Mouse (Mus musculus): ENCODE measurements around the gene Osbpl6. TPM values are rescaled to one million over a fixed set of nuclear protein-coding genes. Genes with fewer than 3 reads are reported as not detected.

The Osbpl6 gene
- polyA plus RNA-seq (2012; rRNA removed) = 35.1 and 41.2 TPM in 2 replicates

GRCm38 (mm10) chr2:76406151-76406936 lies at the start of gene Osbpl6:
TSS of gene Osbpl6 (plus strand) at chr2:76406508.
- no peak for TF ChIP-seq POLR2A (IDR thresholded peaks at IDR 0.05; ENCODE audit: low read depth, low read length)
- TF ChIP-seq CTCF (conservative IDR thresholded peaks at IDR 0.05; ENCODE audit: insufficient read depth, insufficient read length, low read depth, low read length) = no peak
- peak; percentile 81 for DNase-seq
- Histone ChIP-seq H3K36me3 (ENCODE audit: control insufficient read depth, insufficient read depth, low read length) (no peaks in the 10 kb centered on the region), H3K27me3 (replicated peaks; ENCODE audit: control insufficient read depth, insufficient read depth, low read length) (no peaks in the 10 kb centered on the region; the same call in 1 of the 2 replicates), H3K4me3 (ENCODE audit: insufficient read depth, low read depth, low read length) (peak within 1 kb of the TSS; percentile 87), H3K27ac (ENCODE audit: insufficient read depth, low read depth, low read length) (peak within 1 kb of the TSS; percentile 68), H3K4me1 (ENCODE audit: control insufficient read depth, insufficient read depth, low read length) (peaks cover 7% of the 10 kb centered on the region; the same call in 1 of the 2 replicates)
- WGBS = under 1% methylated on average over 80 of the region's 89 CpGs

GRCm38 (mm10) chr2:76360226-76360625 lies 46.1 kb upstream of the Osbpl6 start, which contains the start of gene Cyct:
TSS of gene Cyct (minus strand) at chr2:76360450.
- TF ChIP-seq CTCF (conservative IDR thresholded peaks at IDR 0.05; ENCODE audit: insufficient read depth, insufficient read length, low read depth, low read length) (no peak), POLR2A (IDR thresholded peaks at IDR 0.05; ENCODE audit: low read depth, low read length) (no peak)
- DNase-seq = no peak
- no peak within 1 kb of the TSS for H3K27ac ChIP-seq (ENCODE audit: insufficient read depth, low read depth, low read length)
- no peaks in the 10 kb centered on the region for H3K27me3 ChIP-seq (replicated peaks; ENCODE audit: control insufficient read depth, insufficient read depth, low read length)
- H3K4me1 ChIP-seq (ENCODE audit: control insufficient read depth, insufficient read depth, low read length) = no peaks in the 10 kb centered on the region
- WGBS = 90% methylated on average over 11 of the region's 11 CpGs
- no peaks in the 10 kb centered on the region for H3K36me3 ChIP-seq (ENCODE audit: control insufficient read depth, insufficient read depth, low read length)
- no peak within 1 kb of the TSS for H3K4me3 ChIP-seq (ENCODE audit: insufficient read depth, low read depth, low read length)

- H3K4me1 ChIP-seq (ENCODE audit: control insufficient read depth, insufficient read depth, low read length) = no peaks in the 10 kb centered on the region
- peak; percentile 43 for DNase-seq
- no peak overlapping the region for H3K4me3 ChIP-seq (ENCODE audit: insufficient read depth, low read depth, low read length)
- TF ChIP-seq POLR2A (IDR thresholded peaks at IDR 0.05; ENCODE audit: low read depth, low read length) = no peak
- TF ChIP-seq CTCF (conservative IDR thresholded peaks at IDR 0.05; ENCODE audit: insufficient read depth, insufficient read length, low read depth, low read length) = peak; percentile 54; the same call in 1 of the 2 replicates
- no peak overlapping the region for H3K27ac ChIP-seq (ENCODE audit: insufficient read depth, low read depth, low read length)
- WGBS = 65% methylated on average over 2 of the region's 2 CpGs
- no peaks in the 10 kb centered on the region for H3K36me3 ChIP-seq (ENCODE audit: control insufficient read depth, insufficient read depth, low read length)
- no peaks in the 10 kb centered on the region for H3K27me3 ChIP-seq (replicated peaks; ENCODE audit: control insufficient read depth, insufficient read depth, low read length)
These were observed 44.2 kb upstream of the Osbpl6 start for GRCm38 (mm10) chr2:76362111-76362510.

- TF ChIP-seq POLR2A (IDR thresholded peaks at IDR 0.05; ENCODE audit: low read depth, low read length) = no peak
- TF ChIP-seq CTCF (conservative IDR thresholded peaks at IDR 0.05; ENCODE audit: insufficient read depth, insufficient read length, low read depth, low read length) = no peak
- Histone ChIP-seq H3K36me3 (ENCODE audit: control insufficient read depth, insufficient read depth, low read length) (no peaks in the 10 kb centered on the region), H3K4me1 (ENCODE audit: control insufficient read depth, insufficient read depth, low read length) (no peaks in the 10 kb centered on the region), H3K27ac (ENCODE audit: insufficient read depth, low read depth, low read length) (no peak overlapping the region), H3K27me3 (replicated peaks; ENCODE audit: control insufficient read depth, insufficient read depth, low read length) (no peaks in the 10 kb centered on the region), H3K4me3 (ENCODE audit: insufficient read depth, low read depth, low read length) (no peak overlapping the region)
- 69% methylated on average over 4 of the region's 4 CpGs for WGBS
- DNase-seq = no peak
These were observed 40.5 kb upstream of the Osbpl6 start for GRCm38 (mm10) chr2:76365811-76366210.

- Histone ChIP-seq H3K36me3 (ENCODE audit: control insufficient read depth, insufficient read depth, low read length) (no peaks in the 10 kb centered on the region), H3K27ac (ENCODE audit: insufficient read depth, low read depth, low read length) (no peak overlapping the region), H3K4me1 (ENCODE audit: control insufficient read depth, insufficient read depth, low read length) (peaks cover 3% of the 10 kb centered on the region; the same call in 1 of the 2 replicates), H3K27me3 (replicated peaks; ENCODE audit: control insufficient read depth, insufficient read depth, low read length) (no peaks in the 10 kb centered on the region), H3K4me3 (ENCODE audit: insufficient read depth, low read depth, low read length) (no peak overlapping the region)
- TF ChIP-seq CTCF (conservative IDR thresholded peaks at IDR 0.05; ENCODE audit: insufficient read depth, insufficient read length, low read depth, low read length) (peak; percentile 64), POLR2A (IDR thresholded peaks at IDR 0.05; ENCODE audit: low read depth, low read length) (no peak)
- DNase-seq = peak; percentile 83
- WGBS = 7% methylated on average over 9 of the region's 9 CpGs
These were observed 39.0 kb upstream of the Osbpl6 start for GRCm38 (mm10) chr2:76367188-76367922.

- Histone ChIP-seq H3K36me3 (ENCODE audit: control insufficient read depth, insufficient read depth, low read length) (no peaks in the 10 kb centered on the region), H3K4me1 (ENCODE audit: control insufficient read depth, insufficient read depth, low read length) (peaks cover 3% of the 10 kb centered on the region; the same call in 1 of the 2 replicates), H3K27me3 (replicated peaks; ENCODE audit: control insufficient read depth, insufficient read depth, low read length) (no peaks in the 10 kb centered on the region), H3K4me3 (ENCODE audit: insufficient read depth, low read depth, low read length) (no peak overlapping the region), H3K27ac (ENCODE audit: insufficient read depth, low read depth, low read length) (no peak overlapping the region)
- 76% methylated on average over 13 of the region's 13 CpGs for WGBS
- TF ChIP-seq CTCF (conservative IDR thresholded peaks at IDR 0.05; ENCODE audit: insufficient read depth, insufficient read length, low read depth, low read length) (no peak), POLR2A (IDR thresholded peaks at IDR 0.05; ENCODE audit: low read depth, low read length) (no peak)
- DNase-seq = no peak
These were observed 37.2 kb upstream of the Osbpl6 start for GRCm38 (mm10) chr2:76368861-76369660.

Measured in kidney, adult 2 months (tissue).